Mouse (Mus musculus) embryo, embryonic 11.5 days (tissue): ENCODE results near the gene Vmn2r30.
"Not testable (repeated sequence)": the region's sequence is repeated elsewhere in the genome, so short reads cannot be mapped to it uniquely, and the experiment has no call there.

ENCODE experiments used
- DNase-seq: peaks from one replicate; pipeline ENCODE4 v3.0.0-alpha.2; 2012; ENCODE audit warnings: low read depth, low spot score

Gene Vmn2r30

GRCm38 (mm10) chr7:7337509-7337908 is at the start of gene Vmn2r30:
Gene Vmn2r30 (minus strand): TSS chr7:7337609.
- not testable (repeated sequence) for DNase-seq

- not testable (repeated sequence) for DNase-seq
Measured at GRCm38 (mm10) chr7:7374431-7374830, 37.0 kb upstream of the Vmn2r30 start, which contains the start of gene Gm45783. Gene Gm45783 (minus strand): TSS chr7:7374573.

DNA sequence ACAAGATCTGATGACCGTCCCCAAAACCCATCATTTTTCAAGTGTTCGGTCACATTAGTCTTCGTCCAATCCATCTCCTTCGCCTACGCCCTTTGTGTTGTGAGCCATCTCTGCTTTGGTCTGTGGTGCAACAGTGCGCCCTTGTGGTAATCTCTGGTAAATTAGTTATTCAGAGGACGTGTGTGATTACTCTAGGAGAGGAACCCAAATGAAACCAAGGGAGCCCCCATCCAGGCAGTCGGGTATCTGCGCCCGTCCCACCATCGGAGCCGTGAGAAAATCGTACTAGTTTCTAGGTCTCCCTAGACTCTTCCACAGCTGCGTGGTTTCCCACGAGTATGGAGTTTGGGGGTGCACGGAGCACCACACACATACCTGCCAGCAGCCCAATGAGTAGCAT is 41.8 kb downstream of the Vmn2r30 start:
- no peak for DNase-seq

DNA sequence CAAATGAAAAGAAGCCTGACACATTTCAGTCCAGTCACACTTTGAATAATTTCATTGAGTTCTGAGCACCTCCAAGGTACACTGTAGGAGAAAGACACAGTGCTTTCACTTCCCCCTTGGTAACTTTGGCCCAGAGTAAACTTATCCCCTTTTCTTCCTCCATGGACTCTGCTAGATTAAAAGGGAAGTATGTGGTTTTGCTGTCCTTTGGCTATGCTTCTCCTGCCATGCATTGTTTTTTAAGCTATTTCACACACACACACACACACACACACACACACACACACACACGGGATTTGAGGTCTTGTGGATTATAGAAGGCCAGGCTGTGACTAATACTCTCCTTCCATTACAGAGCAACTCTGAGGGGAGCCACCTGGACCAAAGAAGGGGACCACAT is 56.0 kb downstream of the Vmn2r30 start:
- DNase-seq, result no peak

DNA sequence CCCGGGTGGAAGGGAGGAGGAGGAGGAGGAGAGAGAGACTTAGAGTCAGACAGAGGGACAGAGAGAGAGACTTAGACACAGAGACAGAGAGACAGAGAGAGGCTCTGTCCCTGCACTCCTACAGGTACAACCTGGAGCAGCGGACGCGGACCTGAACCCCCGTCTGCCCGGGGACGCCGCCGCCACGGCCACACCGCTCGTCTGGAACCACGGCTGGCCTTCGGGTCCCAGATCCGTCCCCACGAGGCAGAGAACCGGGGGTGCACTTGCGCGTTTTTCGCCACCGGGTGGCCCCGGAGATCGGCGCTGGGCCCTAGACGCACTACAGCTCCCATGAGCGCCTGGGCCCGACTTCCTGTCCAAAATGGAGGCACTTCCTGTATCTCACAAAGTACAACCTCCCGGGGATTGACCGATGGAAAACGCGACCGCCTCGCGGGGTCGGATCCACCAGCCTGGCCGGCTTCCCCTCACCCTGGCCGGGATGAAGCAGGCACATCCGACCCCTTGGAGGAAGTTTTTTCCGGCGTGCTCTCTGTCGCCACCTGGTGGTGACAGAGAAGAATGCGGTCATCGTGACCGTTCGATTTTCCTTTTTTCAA is 59.3 kb downstream of the Vmn2r30 start, which contains the start of gene Gm45844:
Gene Gm45844, minus strand, starts transcription at position 324 of the 602 bp plus-strand sequence.
- not testable (repeated sequence) for DNase-seq

DNA sequence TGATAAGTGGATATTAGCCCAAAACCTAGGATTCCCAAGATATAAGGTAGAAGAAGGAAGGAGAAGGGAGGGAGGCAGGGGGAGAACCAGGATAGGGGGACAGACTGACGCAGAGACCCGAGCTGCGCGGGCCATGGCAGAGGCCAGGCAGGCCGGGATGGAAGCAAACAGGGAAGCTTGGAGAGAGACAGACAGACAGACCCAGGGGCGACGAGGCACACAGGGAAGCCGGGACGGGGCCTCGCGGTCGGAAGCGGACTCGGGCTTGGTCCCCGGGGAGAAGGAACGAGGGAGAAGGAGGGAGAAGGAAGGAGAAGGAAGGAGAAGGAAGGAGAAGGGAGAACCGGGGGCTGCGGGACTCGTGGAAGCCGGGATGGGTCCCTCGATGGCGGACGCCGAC is 59.9 kb downstream of the Vmn2r30 start:
- DNase-seq, result not testable (repeated sequence)
